Mouse (Mus musculus) cerebellum, adult 9-11 months (tissue): Measurements from ENCODE around the gene Cdc42bpa.

Source experiments
- DNase-seq: peaks from one replicate; pipeline ENCODE4 v3.0.0; 2022

Gene Cdc42bpa

GRCm38 (mm10) chr1:180037461-180037860, 77.2 kb downstream of the Cdc42bpa start:
- no peak for DNase-seq

GRCm38 (mm10) chr1:180044160-180044559, 83.9 kb downstream of the Cdc42bpa start:
- no peak for DNase-seq

- no peak for DNase-seq
These were observed 84.9 kb downstream of the Cdc42bpa start for GRCm38 (mm10) chr1:180045172-180045571.

GRCm38 (mm10) chr1:180089176-180089575, 128.9 kb downstream of the Cdc42bpa start:
- no peak for DNase-seq

- DNase-seq, result no peak
These were observed 138.2 kb downstream of the Cdc42bpa start for GRCm38 (mm10) chr1:180098426-180098825.

- no peak for DNase-seq
These were observed 144.3 kb downstream of the Cdc42bpa start for GRCm38 (mm10) chr1:180104567-180104966.

GRCm38 (mm10) chr1:180109050-180109449, 148.8 kb downstream of the Cdc42bpa start:
- DNase-seq, result no peak

GRCm38 (mm10) chr1:180116525-180116924, 156.3 kb downstream of the Cdc42bpa start:
- DNase-seq, result no peak

GRCm38 (mm10) chr1:180118233-180118632, 158.0 kb downstream of the Cdc42bpa start:
- no peak for DNase-seq

GRCm38 (mm10) chr1:180128077-180128792, 168.0 kb downstream of the Cdc42bpa start:
- DNase-seq, result no peak

GRCm38 (mm10) chr1:180131402-180131801, 171.1 kb downstream of the Cdc42bpa start:
- DNase-seq, result no peak

- DNase-seq, result no peak
These were observed 171.9 kb downstream of the Cdc42bpa start for GRCm38 (mm10) chr1:180132187-180132586.

- DNase-seq, result no peak
These were observed 178.9 kb downstream of the Cdc42bpa start for GRCm38 (mm10) chr1:180139158-180139557.

GRCm38 (mm10) chr1:180140970-180141369, 180.7 kb downstream of the Cdc42bpa start:
- DNase-seq, result no peak

- no peak for DNase-seq
These were observed 187.8 kb downstream of the Cdc42bpa start for GRCm38 (mm10) chr1:180148036-180148435.

GRCm38 (mm10) chr1:180148563-180148962, 188.3 kb downstream of the Cdc42bpa start:
- DNase-seq, result no peak

GRCm38 (mm10) chr1:180151191-180151590, 190.9 kb downstream of the Cdc42bpa start:
- no peak for DNase-seq

GRCm38 (mm10) chr1:180158648-180159047, 198.4 kb downstream of the Cdc42bpa start:
- DNase-seq, result no peak

GRCm38 (mm10) chr1:180160545-180160944, 200.3 kb downstream of the Cdc42bpa start:
- no peak for DNase-seq

- DNase-seq, result peak; percentile 69
These were observed 200.9 kb downstream of the Cdc42bpa start for GRCm38 (mm10) chr1:180161160-180161559.

GRCm38 (mm10) chr1:180161566-180162355, 201.5 kb downstream of the Cdc42bpa start:
- DNase-seq, result no peak

- no peak for DNase-seq
These were observed 202.7 kb downstream of the Cdc42bpa start for GRCm38 (mm10) chr1:180162986-180163385.

- no peak for DNase-seq
These were observed 206.3 kb downstream of the Cdc42bpa start for GRCm38 (mm10) chr1:180166533-180166932.

GRCm38 (mm10) chr1:180168294-180168693, 208.0 kb downstream of the Cdc42bpa start:
- peak; percentile 64 for DNase-seq
